Mouse (Mus musculus): Measurements from ENCODE around the gene Ccdc38. TPM values are rescaled to one million over a fixed set of nuclear protein-coding genes. Genes with fewer than 3 reads are reported as not detected.
"Not testable (repeated sequence)": the region's sequence is repeated elsewhere in the genome, so short reads cannot be mapped to it uniquely, and the experiment has no call there.

Gene Ccdc38
- polyA plus RNA-seq, 1 experiment from 2014 or later, result 0.30 TPM

DNA sequence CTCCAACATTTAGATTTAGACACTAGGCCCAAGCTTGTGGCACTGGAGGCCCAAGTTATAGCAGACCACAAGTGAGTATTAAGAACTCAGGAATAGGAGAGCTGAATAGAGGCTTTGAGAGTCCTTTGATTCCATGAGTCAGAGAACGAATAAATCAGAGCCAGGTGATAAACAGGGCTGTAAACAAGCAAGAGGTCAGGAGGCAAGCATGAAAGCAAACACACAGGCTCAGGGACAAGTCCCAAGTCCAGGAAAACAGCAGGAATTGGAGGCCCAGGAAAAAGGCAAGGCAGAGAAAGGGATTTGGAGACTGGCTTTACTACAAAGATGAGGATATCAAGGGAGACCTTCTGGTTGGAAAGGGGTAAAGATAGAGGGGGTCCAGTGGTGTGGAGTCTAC, 15.1 kb upstream of the Ccdc38 start:
- Histone ChIP-seq H3K4me1 (no peaks in the 10 kb centered on the region), H3K27ac (no peak overlapping the region), H3K4me2 (no peak overlapping the region), H3K36me3 (replicated peaks) (no peaks in the 10 kb centered on the region), H3K9me3 (no peaks in the 10 kb centered on the region), H3K4me3 (no peak overlapping the region), H3K27me3 (replicated peaks) (no peaks in the 10 kb centered on the region), H3K9ac (no peak overlapping the region)
- 89% methylated on average over 1 of the region's 1 CpGs for WGBS
- ATAC-seq (replicated peaks), result no peak

GRCm38 (mm10) chr10:93538287-93538686, 2.1 kb upstream of the Ccdc38 start:
- peaks cover 16% of the 10 kb centered on the region for H3K4me1 ChIP-seq
- H3K4me2 ChIP-seq, result no peak overlapping the region
- H3K9me3 ChIP-seq, result no peaks in the 10 kb centered on the region
- no peak overlapping the region for H3K4me3 ChIP-seq
- H3K36me3 ChIP-seq (replicated peaks), result no peaks in the 10 kb centered on the region
- 84% methylated on average over 2 of the region's 2 CpGs for WGBS
- H3K27ac ChIP-seq, result no peak overlapping the region
- ATAC-seq (replicated peaks), result no peak
- H3K9ac ChIP-seq, result no peak overlapping the region
- H3K27me3 ChIP-seq (replicated peaks), result no peaks in the 10 kb centered on the region

DNA sequence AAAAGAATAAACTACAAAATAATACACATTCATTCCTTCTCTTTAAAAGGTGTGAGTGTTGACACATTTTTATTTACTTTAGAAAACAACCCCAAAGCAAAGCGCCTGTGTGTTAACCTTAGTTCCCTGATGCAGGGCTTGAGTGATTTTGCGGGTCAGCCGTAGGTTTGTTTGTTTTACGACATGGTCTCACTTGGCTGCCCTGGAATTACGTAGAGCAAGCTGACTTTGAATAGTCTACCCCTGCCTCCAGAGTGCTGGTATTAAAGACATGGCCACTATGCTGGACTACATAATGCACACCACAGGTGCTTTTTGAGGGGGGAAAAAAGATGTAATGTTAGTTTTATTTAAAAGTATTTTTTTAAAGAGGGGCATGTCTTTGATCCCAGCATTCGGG, 1.6 kb upstream of the Ccdc38 start:
- no peak overlapping the region for H3K27ac ChIP-seq
- H3K9me3 ChIP-seq, result no peaks in the 10 kb centered on the region
- peaks cover 16% of the 10 kb centered on the region for H3K4me1 ChIP-seq
- no peaks in the 10 kb centered on the region for H3K36me3 ChIP-seq (replicated peaks)
- H3K27me3 ChIP-seq (replicated peaks), result no peaks in the 10 kb centered on the region
- ATAC-seq (replicated peaks), result no peak
- no peak overlapping the region for H3K9ac ChIP-seq
- no peak overlapping the region for H3K4me2 ChIP-seq
- 68% methylated on average over 6 of the region's 6 CpGs for WGBS
- no peak overlapping the region for H3K4me3 ChIP-seq

DNA sequence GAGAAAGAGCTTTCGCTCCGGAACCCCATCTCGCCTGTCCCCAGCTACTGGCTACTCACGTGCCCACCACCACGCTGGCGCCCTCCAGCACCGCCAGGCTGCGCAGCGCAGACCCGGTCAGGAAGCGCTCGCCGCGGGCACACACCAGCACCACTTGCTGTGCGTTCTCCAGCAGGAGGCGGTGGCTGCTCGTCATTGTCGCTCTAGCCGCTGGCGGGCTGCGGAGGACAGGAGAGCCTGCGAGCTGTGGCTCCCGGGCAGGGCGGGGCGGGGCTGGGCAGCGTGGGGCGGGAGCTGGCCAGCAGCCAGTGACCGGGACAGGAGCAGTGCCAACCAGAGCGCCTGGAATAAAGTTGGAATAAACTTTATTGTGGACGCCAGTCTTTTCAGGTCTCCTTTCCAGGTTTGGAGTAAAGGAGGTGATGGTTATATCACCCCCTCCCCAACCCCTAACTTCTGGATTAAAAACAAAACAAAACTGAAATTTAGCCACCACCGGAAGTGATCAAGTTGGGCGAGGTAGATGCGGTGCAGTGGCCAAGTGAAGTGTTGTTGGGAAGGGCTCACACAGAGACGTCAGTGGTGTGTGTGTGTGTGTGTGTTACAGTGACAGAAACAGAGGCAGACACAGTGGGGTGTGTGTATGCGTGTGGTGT, 529 bp upstream of the Ccdc38 start, which contains the start of gene Amdhd1:
TSS of gene Amdhd1 (minus strand) at position 259 of the 656 bp plus-strand sequence.
- Histone ChIP-seq H3K4me1 (peaks cover 11% of the 10 kb centered on the region), H3K9me3 (no peaks in the 10 kb centered on the region), H3K4me3 (peak within 1 kb of the TSS; percentile 32), H3K4me2 (peak within 1 kb of the TSS; percentile 61), H3K27me3 (replicated peaks) (no peaks in the 10 kb centered on the region), H3K9ac (0 out of 2 replicates have a peak within 1 kb of the TSS, but pooled peaks have one; percentile 15), H3K27ac (no peak within 1 kb of the TSS), H3K36me3 (replicated peaks) (no peaks in the 10 kb centered on the region)
- WGBS, result 3% methylated on average over 35 of the region's 35 CpGs
- ATAC-seq (replicated peaks), result peak; percentile 91

- Histone ChIP-seq H3K27me3 (replicated peaks) (no peaks in the 10 kb centered on the region), H3K36me3 (replicated peaks) (no peaks in the 10 kb centered on the region), H3K27ac (no peak overlapping the region), H3K9ac (no peak overlapping the region), H3K4me1 (peaks cover 11% of the 10 kb centered on the region), H3K9me3 (no peaks in the 10 kb centered on the region), H3K4me3 (no peak overlapping the region), H3K4me2 (no peak overlapping the region)
- ATAC-seq (replicated peaks), result no peak
- 98% methylated on average over 1 of the region's 1 CpGs for WGBS
Observed at GRCm38 (mm10) chr10:93541585-93541984, 1.2 kb downstream of the Ccdc38 start.

DNA sequence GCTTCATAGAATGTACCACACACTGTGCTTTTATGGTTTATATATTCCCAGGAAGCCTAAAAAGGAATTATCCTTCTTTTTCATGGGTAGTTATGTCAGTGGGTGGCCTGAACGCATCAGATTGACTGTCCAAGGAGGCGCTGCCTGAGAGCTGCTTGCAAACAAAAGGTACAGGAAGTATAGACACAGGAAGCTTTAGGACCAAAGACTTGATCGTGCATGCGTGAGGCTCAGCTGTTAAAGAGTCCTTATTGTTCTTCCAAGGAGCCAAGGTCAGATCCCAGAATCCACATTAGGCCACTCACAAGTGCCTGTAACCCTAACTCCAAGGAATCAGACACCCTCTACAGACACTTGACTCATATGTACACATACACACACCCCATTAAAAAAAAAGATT, 1.9 kb downstream of the Ccdc38 start:
- Histone ChIP-seq H3K36me3 (replicated peaks) (no peaks in the 10 kb centered on the region), H3K4me1 (peaks cover 11% of the 10 kb centered on the region), H3K9ac (no peak overlapping the region), H3K27me3 (replicated peaks) (no peaks in the 10 kb centered on the region), H3K9me3 (no peaks in the 10 kb centered on the region), H3K27ac (no peak overlapping the region), H3K4me2 (no peak overlapping the region), H3K4me3 (no peak overlapping the region)
- WGBS, result 25% methylated on average over 4 of the region's 4 CpGs
- ATAC-seq (replicated peaks), result no peak

- no peak overlapping the region for H3K4me3 ChIP-seq
- no peaks in the 10 kb centered on the region for H3K9me3 ChIP-seq
- no peaks in the 10 kb centered on the region for H3K27me3 ChIP-seq (replicated peaks)
- no peak overlapping the region for H3K9ac ChIP-seq
- H3K36me3 ChIP-seq (replicated peaks), result no peaks in the 10 kb centered on the region
- peaks cover 11% of the 10 kb centered on the region for H3K4me1 ChIP-seq
- 59% methylated on average over 6 of the region's 6 CpGs for WGBS
- ATAC-seq (replicated peaks), result no peak
- H3K27ac ChIP-seq, result no peak overlapping the region
- no peak overlapping the region for H3K4me2 ChIP-seq
Observed at GRCm38 (mm10) chr10:93543176-93543575, 2.7 kb downstream of the Ccdc38 start.

- H3K27me3 ChIP-seq (replicated peaks), result no peaks in the 10 kb centered on the region
- 86% methylated on average over 5 of the region's 5 CpGs for WGBS
- no peaks in the 10 kb centered on the region for H3K36me3 ChIP-seq (replicated peaks)
- H3K9ac ChIP-seq, result no peak overlapping the region
- H3K4me1 ChIP-seq, result peaks cover 11% of the 10 kb centered on the region
- no peak for ATAC-seq (replicated peaks)
- H3K4me3 ChIP-seq, result no peak overlapping the region
- no peaks in the 10 kb centered on the region for H3K9me3 ChIP-seq
- no peak overlapping the region for H3K27ac ChIP-seq
- no peak overlapping the region for H3K4me2 ChIP-seq
Observed at GRCm38 (mm10) chr10:93544172-93544571, 3.7 kb downstream of the Ccdc38 start.

- 94% methylated on average over 4 of the region's 4 CpGs for WGBS
- Histone ChIP-seq H3K4me3 (no peak overlapping the region), H3K36me3 (replicated peaks) (no peaks in the 10 kb centered on the region), H3K9me3 (no peaks in the 10 kb centered on the region), H3K27ac (no peak overlapping the region), H3K9ac (no peak overlapping the region), H3K27me3 (replicated peaks) (no peaks in the 10 kb centered on the region), H3K4me1 (no peaks in the 10 kb centered on the region), H3K4me2 (no peak overlapping the region)
- ATAC-seq (replicated peaks), result no peak
Observed at GRCm38 (mm10) chr10:93547741-93548270, 7.4 kb downstream of the Ccdc38 start.

GRCm38 (mm10) chr10:93548991-93549390, 8.6 kb downstream of the Ccdc38 start:
- no peaks in the 10 kb centered on the region for H3K4me1 ChIP-seq
- no peaks in the 10 kb centered on the region for H3K27me3 ChIP-seq (replicated peaks)
- H3K27ac ChIP-seq, result no peak overlapping the region
- no peak overlapping the region for H3K4me3 ChIP-seq
- no peaks in the 10 kb centered on the region for H3K9me3 ChIP-seq
- peak; percentile 54; the same call in 1 of the 2 replicates for ATAC-seq (replicated peaks)
- H3K9ac ChIP-seq, result no peak overlapping the region
- no peak overlapping the region for H3K4me2 ChIP-seq
- 17% methylated on average over 7 of the region's 7 CpGs for WGBS
- no peaks in the 10 kb centered on the region for H3K36me3 ChIP-seq (replicated peaks)

GRCm38 (mm10) chr10:93549821-93550220, 9.4 kb downstream of the Ccdc38 start:
- no peaks in the 10 kb centered on the region for H3K4me1 ChIP-seq
- H3K27ac ChIP-seq, result no peak overlapping the region
- no peaks in the 10 kb centered on the region for H3K36me3 ChIP-seq (replicated peaks)
- no peak overlapping the region for H3K9ac ChIP-seq
- no peaks in the 10 kb centered on the region for H3K27me3 ChIP-seq (replicated peaks)
- no peak overlapping the region for H3K4me3 ChIP-seq
- 78% methylated on average over 10 of the region's 10 CpGs for WGBS
- no peaks in the 10 kb centered on the region for H3K9me3 ChIP-seq
- ATAC-seq (replicated peaks), result no peak
- H3K4me2 ChIP-seq, result no peak overlapping the region

DNA sequence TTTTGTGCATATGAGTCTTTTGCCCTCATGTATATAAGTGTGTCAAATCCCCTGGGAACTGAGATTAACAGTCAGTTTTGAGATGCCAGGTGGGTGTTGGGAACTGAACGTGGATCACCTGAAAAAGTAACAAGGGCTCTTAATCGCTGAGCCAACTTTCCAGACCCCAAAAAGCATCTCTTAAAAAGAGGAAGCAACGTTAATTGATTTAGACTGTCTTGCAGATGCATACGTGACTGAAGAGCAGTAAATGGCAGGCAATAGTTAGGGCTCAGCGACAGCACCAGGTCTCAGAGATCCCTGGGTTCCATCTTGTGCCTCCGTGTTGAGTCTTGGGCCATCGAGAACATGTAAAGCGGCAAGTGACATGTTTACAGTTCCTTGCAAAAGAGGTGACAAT, 12.2 kb downstream of the Ccdc38 start:
- Histone ChIP-seq H3K9ac (no peak overlapping the region), H3K36me3 (replicated peaks) (no peaks in the 10 kb centered on the region), H3K9me3 (no peaks in the 10 kb centered on the region), H3K27me3 (replicated peaks) (no peaks in the 10 kb centered on the region), H3K4me3 (no peak overlapping the region), H3K4me2 (no peak overlapping the region), H3K4me1 (no peaks in the 10 kb centered on the region), H3K27ac (no peak overlapping the region)
- no peak for ATAC-seq (replicated peaks)
- WGBS, result 87% methylated on average over 8 of the region's 8 CpGs

- ATAC-seq (replicated peaks); H3K9ac ChIP-seq; H3K27ac ChIP-seq; H3K4me3 ChIP-seq; H3K4me2 ChIP-seq; H3K36me3 ChIP-seq (replicated peaks); H3K9me3 ChIP-seq; H3K4me1 ChIP-seq; H3K27me3 ChIP-seq (replicated peaks): not testable (repeated sequence)
- 65% methylated on average over 2 of the region's 2 CpGs for WGBS
Observed at GRCm38 (mm10) chr10:93557971-93558370, 17.5 kb downstream of the Ccdc38 start.
